Comparison of ENCODE assay signal across 27 mouse cellular contexts in the genomic region with DNA sequence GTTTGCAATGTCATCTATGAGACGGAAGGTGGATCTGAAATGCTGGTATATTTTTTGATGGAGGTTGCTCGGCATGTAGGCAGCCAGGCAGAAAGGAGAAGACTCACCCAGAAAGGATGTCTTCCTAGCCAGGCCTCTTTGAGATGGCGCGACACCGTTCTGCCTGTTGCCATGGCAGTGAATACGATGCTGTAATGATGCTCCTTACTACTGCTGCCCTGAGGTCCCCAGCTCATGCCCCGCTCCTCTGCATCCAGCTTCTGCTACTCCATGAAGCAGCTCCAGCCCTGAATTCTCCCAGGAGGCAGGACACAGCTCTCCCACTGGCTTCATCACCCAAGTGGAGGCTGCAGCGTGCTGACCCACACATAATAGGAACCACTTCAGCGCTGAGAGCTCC.
DNase-seq lines count a peak whose midpoint lies in the region; ATAC-seq and TF ChIP-seq lines count a peak whose summit lies in the region.
"Had no signal": no experiment of that assay in that cellular context is flagged by ENCODE, and none has a peak within 500 bp of the region (broad histone marks: within the 10 kb centered on the region; RNA-seq: fewer than 3 reads in every experiment).

No protein-coding gene starts in this region.

- no peak for TF ChIP-seq CTCF in brain, embryonic 14.5 days (IDR thresholded peaks at IDR 0.05; ENCODE audit: borderline replicate concordance, extremely low read depth, insufficient read depth, insufficient read length)

- WGBS in hindbrain, embryonic 10.5 days: 65% methylated on average over 9 of the region's 9 CpGs
- 38% methylated on average over 9 of the region's 9 CpGs for WGBS in hindbrain, embryonic 14.5 days
- WGBS in midbrain, embryonic 14.5 days: 51% methylated on average over 9 of the region's 9 CpGs
- 69% methylated on average over 9 of the region's 9 CpGs for WGBS in liver, embryonic 11.5 days

- DNase-seq in hindbrain, embryonic 10.5 days (ENCODE audit: low spot score): no peak
- DNase-seq in hindbrain, embryonic 14.5 days (ENCODE audit: low spot score): no peak
- DNase-seq in brain, adult 2 months (ENCODE audit: low read depth, low spot score): peak; percentile 25
- DNase-seq in brain, embryonic 14.5 days (ENCODE audit: low read depth): peak; percentile 63
- peak; percentile 54 for DNase-seq in midbrain, embryonic 14.5 days
- no peak for DNase-seq in gastrocnemius, postnatal 25 days
- no peak for DNase-seq in cerebellum, adult 11 months
- DNase-seq in liver, embryonic 11.5 days (ENCODE audit: low spot score): no peak
- DNase-seq: adrenal gland, postnatal 25 days; B cell, adult 2 months; cerebellum, adult 8-10 months; cerebellum, postnatal 25 days; heart, postnatal 10 days; kidney, adult 9 months; kidney, postnatal 14 days; retina, postnatal 1 day; right cerebral cortex, postnatal 14 days had no signal

- peaks cover 70% of the 10 kb centered on the region for H3K4me1 ChIP-seq in hindbrain, embryonic 10.5 days (replicated peaks)
- peaks cover 21% of the 10 kb centered on the region for H3K4me1 ChIP-seq in hindbrain, embryonic 14.5 days (replicated peaks; ENCODE audit: control insufficient read depth, insufficient read depth, low read length)
- peaks cover 12% of the 10 kb centered on the region for H3K4me1 ChIP-seq in midbrain, embryonic 14.5 days (ENCODE audit: control insufficient read depth, insufficient read depth, low read length)
- 0 out of 2 replicates have a peak, but pooled peaks cover 5% of the 10 kb centered on the region for H3K4me1 ChIP-seq in liver, embryonic 11.5 days (replicated peaks; ENCODE audit: control insufficient read depth, insufficient read depth, low read length)

- no peak overlapping the region for H3K4me2 ChIP-seq in hindbrain, embryonic 14.5 days (replicated peaks)
- no peak overlapping the region for H3K4me2 ChIP-seq in midbrain, embryonic 14.5 days (ENCODE audit: low read length)
- H3K4me2 ChIP-seq in liver, embryonic 11.5 days: no peak overlapping the region
- H3K4me2 ChIP-seq: heart, embryonic 13.5 days; limb, embryonic 12.5 days; lung, embryonic 15.5 days; midbrain, embryonic 12.5 days; neural tube, embryonic 13.5 days; stomach, embryonic 15.5 days had no signal

- TF ChIP-seq POLR2A in brain, embryonic 14.5 days (IDR thresholded peaks at IDR 0.05; ENCODE audit: borderline replicate concordance, extremely low read depth, insufficient read depth, insufficient read length, poor library complexity, severe bottlenecking): no peak

- peak overlapping the region; percentile 56; the same call in 1 of the 2 replicates for H3K27ac ChIP-seq in hindbrain, embryonic 10.5 days
- no peak overlapping the region for H3K27ac ChIP-seq in hindbrain, embryonic 14.5 days
- H3K27ac ChIP-seq in midbrain, embryonic 14.5 days (replicated peaks; ENCODE audit: low read depth, low read length): no peak overlapping the region
- H3K27ac ChIP-seq in liver, embryonic 11.5 days (ENCODE audit: low read depth, low read length): no peak overlapping the region
- H3K27ac ChIP-seq: heart, embryonic 13.5 days; layer of hippocampus, adult 2 months; left cerebral cortex, adult 2 months; limb, embryonic 12.5 days; lung, embryonic 15.5 days; midbrain, embryonic 12.5 days; neural tube, embryonic 13.5 days; stomach, embryonic 15.5 days had no signal

- H3K27me3 ChIP-seq in hindbrain, embryonic 10.5 days (ENCODE audit: insufficient read depth, poor library complexity, severe bottlenecking): peaks cover 24% of the 10 kb centered on the region
- H3K27me3 ChIP-seq in hindbrain, embryonic 14.5 days (ENCODE audit: control insufficient read depth, insufficient read depth, low read length): no peaks in the 10 kb centered on the region
- H3K27me3 ChIP-seq in midbrain, embryonic 14.5 days (ENCODE audit: control insufficient read depth, insufficient read depth, low read length): no peaks in the 10 kb centered on the region
- H3K27me3 ChIP-seq in liver, embryonic 11.5 days (replicated peaks; ENCODE audit: control insufficient read depth, insufficient read depth, low read length): peaks cover 21% of the 10 kb centered on the region
- H3K27me3 ChIP-seq: stomach, embryonic 15.5 days had no signal

- no peak for ATAC-seq in hindbrain, embryonic 14.5 days (ENCODE audit: low FRiP score)
- 0 out of 2 replicates have a peak, but pooled peaks have one; percentile 21 for ATAC-seq in midbrain, embryonic 14.5 days (ENCODE audit: low FRiP score, low TSS enrichment)
- no peak for ATAC-seq in liver, embryonic 11.5 days (replicated peaks; ENCODE audit: low FRiP score)
- ATAC-seq: intestine, embryonic 16.5 days had no signal

- H3K4me3 ChIP-seq in hindbrain, embryonic 10.5 days: no peak overlapping the region
- no peak overlapping the region for H3K4me3 ChIP-seq in hindbrain, embryonic 14.5 days (replicated peaks; ENCODE audit: low read length)
- no peak overlapping the region for H3K4me3 ChIP-seq in midbrain, embryonic 14.5 days (replicated peaks; ENCODE audit: low read depth, low read length)
- no peak overlapping the region for H3K4me3 ChIP-seq in liver, embryonic 11.5 days (ENCODE audit: low read depth, low read length)
- H3K4me3 ChIP-seq: heart, embryonic 13.5 days; layer of hippocampus, adult 2 months; left cerebral cortex, adult 2 months; limb, embryonic 12.5 days; lung, embryonic 15.5 days; midbrain, embryonic 12.5 days; myocyte; neural tube, embryonic 13.5 days; stomach, embryonic 15.5 days had no signal

- no peaks in the 10 kb centered on the region for H3K9me3 ChIP-seq in hindbrain, embryonic 10.5 days
- no peaks in the 10 kb centered on the region for H3K9me3 ChIP-seq in hindbrain, embryonic 14.5 days (ENCODE audit: control insufficient read depth, low read length)
- no peaks in the 10 kb centered on the region for H3K9me3 ChIP-seq in midbrain, embryonic 14.5 days (ENCODE audit: control insufficient read depth, low read length)
- H3K9me3 ChIP-seq in liver, embryonic 11.5 days (ENCODE audit: control insufficient read depth, low read length): no peaks in the 10 kb centered on the region
- H3K9me3 ChIP-seq: heart, embryonic 13.5 days; limb, embryonic 12.5 days; lung, embryonic 15.5 days; midbrain, embryonic 12.5 days; neural tube, embryonic 13.5 days; stomach, embryonic 15.5 days had no signal

- no peak overlapping the region for H3K9ac ChIP-seq in hindbrain, embryonic 14.5 days
- H3K9ac ChIP-seq in midbrain, embryonic 14.5 days (replicated peaks; ENCODE audit: low read length): no peak overlapping the region
- no peak overlapping the region for H3K9ac ChIP-seq in liver, embryonic 11.5 days (ENCODE audit: low read depth, low read length)
- H3K9ac ChIP-seq: heart, embryonic 13.5 days; limb, embryonic 12.5 days; lung, embryonic 15.5 days; midbrain, embryonic 12.5 days; neural tube, embryonic 13.5 days; stomach, embryonic 15.5 days had no signal

- no peaks in the 10 kb centered on the region for H3K36me3 ChIP-seq in hindbrain, embryonic 10.5 days
- no peaks in the 10 kb centered on the region for H3K36me3 ChIP-seq in hindbrain, embryonic 14.5 days (replicated peaks; ENCODE audit: control insufficient read depth, insufficient read depth)
- H3K36me3 ChIP-seq in midbrain, embryonic 14.5 days (ENCODE audit: control insufficient read depth, insufficient read depth, low read length): no peaks in the 10 kb centered on the region
- no peaks in the 10 kb centered on the region for H3K36me3 ChIP-seq in liver, embryonic 11.5 days (ENCODE audit: control insufficient read depth, insufficient read depth, low read length)
- H3K36me3 ChIP-seq: heart, embryonic 13.5 days; limb, embryonic 12.5 days; lung, embryonic 15.5 days; midbrain, embryonic 12.5 days; neural tube, embryonic 13.5 days; stomach, embryonic 15.5 days had no signal

Comparison
In these comparisons a context has a peak if more than half of its experiments do, and no peak if none do; other contexts are left out.
1. DNase-seq: peak in brain, adult 2 months (single experiment), brain, embryonic 14.5 days (single experiment) and midbrain, embryonic 14.5 days (single experiment); none in hindbrain, embryonic 10.5 days (single experiment), hindbrain, embryonic 14.5 days (single experiment), gastrocnemius, postnatal 25 days (single experiment), cerebellum, adult 11 months (single experiment) and liver, embryonic 11.5 days (single experiment).